Mouse (Mus musculus) embryonic fibroblast, embryonic 13.5 days (primary cell): ENCODE measurements at regions not wholly inside any gene's neighbourhood (a gene's known extent, or its start where the extent isn't known, plus 50 kb on each side); places are given as distances from the start of the nearest gene placed in this dataset.

Source experiments
- H3K27ac ChIP-seq: 2 replicates; pipeline ENCODE4 v1.5.1; 2012; ENCODE audit warnings: low read length, control low read depth, inconsistent platforms; ENCODE audit not compliant: insufficient read depth
- H3K4me1 ChIP-seq: 2 replicates; pipeline ENCODE4 v1.6.1; 2011; ENCODE audit warnings: low read length; ENCODE audit not compliant: control insufficient read depth, insufficient read depth
- H3K4me3 ChIP-seq: 2 replicates; pipeline ENCODE4 v1.5.1; 2011; ENCODE audit warnings: mild to moderate bottlenecking, control low read depth, low read length; ENCODE audit not compliant: insufficient read depth
- CTCF ChIP-seq: IDR thresholded peaks from 2 replicates; pipeline ENCODE4 v1.5.1; 2011; ENCODE audit warnings: mild to moderate bottlenecking, control low read depth, low read length, moderate library complexity, borderline replicate concordance; ENCODE audit not compliant: insufficient read depth
- POLR2A ChIP-seq: IDR thresholded peaks from 2 replicates; pipeline ENCODE4 v1.6.1; 2011; ENCODE audit warnings: low read depth, mild to moderate bottlenecking, control low read depth, low read length, moderate library complexity

DNA sequence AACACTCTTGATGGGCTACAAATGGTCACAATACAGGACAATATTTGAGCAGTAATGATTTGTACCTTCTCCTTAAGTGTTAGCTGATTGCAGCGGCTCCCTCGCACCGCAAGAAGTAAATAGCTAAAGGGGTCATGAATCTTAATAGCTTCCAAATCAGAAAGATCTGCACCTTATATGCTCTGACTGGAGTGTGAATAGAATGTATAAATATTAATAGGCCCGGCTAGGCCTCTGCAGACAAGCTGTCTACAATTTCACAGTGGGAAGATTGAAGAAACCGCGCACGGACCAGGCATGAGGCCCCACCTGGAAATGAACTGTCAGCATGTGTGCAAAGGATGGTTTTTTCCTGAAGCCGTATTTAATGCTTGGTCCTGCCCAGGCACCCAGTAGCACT, 333.0 kb downstream of the Atp23 start:
- H3K4me3 ChIP-seq = no peak overlapping the region
- H3K27ac ChIP-seq = no peak overlapping the region
- no peaks in the 10 kb centered on the region for H3K4me1 ChIP-seq
- TF ChIP-seq CTCF (no peak), POLR2A (no peak)

DNA sequence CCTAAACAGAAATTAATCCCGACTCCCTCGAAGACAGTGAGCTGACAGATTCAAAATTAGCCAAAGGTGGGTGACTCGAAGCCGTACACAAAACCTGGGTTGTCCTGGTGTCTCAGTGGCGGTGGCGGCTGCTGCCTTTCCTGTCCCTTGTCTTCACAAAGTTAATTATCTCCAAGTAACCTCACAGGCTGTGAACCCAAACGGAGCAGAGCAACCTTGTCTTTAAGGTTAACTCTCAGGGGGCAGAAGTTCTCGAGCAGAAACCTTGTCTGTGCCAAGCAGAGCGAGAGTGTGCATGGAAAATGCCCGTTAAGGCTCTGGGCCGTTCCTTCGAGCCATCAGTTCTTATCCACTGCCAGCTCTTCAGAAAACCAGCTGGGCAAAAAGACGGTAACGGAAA, 335.8 kb downstream of the Atp23 start:
- H3K4me3 ChIP-seq = no peak overlapping the region
- TF ChIP-seq CTCF (no peak), POLR2A (no peak)
- no peak overlapping the region for H3K27ac ChIP-seq
- no peaks in the 10 kb centered on the region for H3K4me1 ChIP-seq

DNA sequence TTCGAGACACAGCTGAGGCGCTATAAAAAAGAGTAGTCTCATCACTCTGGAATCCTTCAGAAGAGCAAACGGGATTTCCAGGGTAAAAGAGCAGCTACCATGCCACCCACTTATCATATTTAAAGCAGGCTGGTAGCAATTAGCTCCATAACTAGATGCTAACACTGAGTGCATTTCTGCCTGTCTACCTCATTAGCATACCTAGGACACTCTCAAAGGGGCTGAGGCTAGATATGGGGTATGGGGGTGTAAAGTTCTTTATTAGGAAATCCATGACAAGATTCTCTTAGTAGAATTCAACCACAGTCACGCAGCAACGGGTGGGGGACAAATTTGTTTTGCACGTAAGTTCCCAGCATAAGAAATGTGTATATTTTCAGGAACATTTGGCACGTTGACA, 346.1 kb downstream of the Atp23 start:
- no peak for TF ChIP-seq POLR2A
- TF ChIP-seq CTCF = no peak
- no peak overlapping the region for H3K4me3 ChIP-seq
- no peak overlapping the region for H3K27ac ChIP-seq
- H3K4me1 ChIP-seq = no peaks in the 10 kb centered on the region

DNA sequence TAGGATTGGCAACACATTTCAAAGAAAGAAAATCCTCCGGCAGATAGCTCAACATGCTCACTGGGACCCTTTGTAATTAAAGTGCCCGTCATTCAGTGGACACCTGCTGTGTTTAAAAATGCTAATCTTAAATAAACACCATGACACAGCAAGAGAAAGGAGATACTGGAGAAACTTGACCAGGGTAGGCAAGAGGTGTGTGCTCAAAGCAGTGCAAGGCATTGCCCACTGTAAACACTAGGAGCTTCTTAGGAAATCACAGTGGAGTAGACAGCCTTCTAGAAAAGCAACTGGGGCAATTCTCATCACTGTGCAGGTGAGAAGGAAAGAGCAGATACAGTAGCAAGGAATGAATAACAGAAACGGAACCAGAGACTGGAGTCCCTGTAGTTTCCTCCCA, 369.2 kb downstream of the Atp23 start:
- H3K4me1 ChIP-seq = no peaks in the 10 kb centered on the region
- H3K4me3 ChIP-seq = no peak overlapping the region
- TF ChIP-seq CTCF (no peak), POLR2A (no peak)
- no peak overlapping the region for H3K27ac ChIP-seq

DNA sequence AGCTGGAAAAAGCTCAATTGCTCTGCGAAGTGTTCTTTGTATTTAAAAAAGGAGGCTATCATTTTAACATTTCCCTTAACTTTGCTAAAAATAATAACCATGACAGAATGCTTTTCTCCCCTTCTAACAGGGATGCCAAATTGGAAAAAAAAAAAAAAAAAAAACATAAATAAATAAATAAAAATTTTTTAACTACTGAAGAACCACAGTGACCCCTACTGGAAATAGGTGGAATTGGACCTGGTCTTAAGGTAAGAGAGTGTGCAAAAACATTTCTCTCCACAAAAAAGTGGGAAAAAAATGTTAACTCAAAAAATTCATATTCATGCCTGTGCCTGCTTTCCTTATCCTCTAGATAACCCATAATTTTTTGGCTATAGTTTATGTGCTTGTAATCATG, 369.8 kb downstream of the Atp23 start:
- no peak overlapping the region for H3K27ac ChIP-seq
- TF ChIP-seq CTCF (no peak), POLR2A (no peak)
- H3K4me1 ChIP-seq = no peaks in the 10 kb centered on the region
- no peak overlapping the region for H3K4me3 ChIP-seq

DNA sequence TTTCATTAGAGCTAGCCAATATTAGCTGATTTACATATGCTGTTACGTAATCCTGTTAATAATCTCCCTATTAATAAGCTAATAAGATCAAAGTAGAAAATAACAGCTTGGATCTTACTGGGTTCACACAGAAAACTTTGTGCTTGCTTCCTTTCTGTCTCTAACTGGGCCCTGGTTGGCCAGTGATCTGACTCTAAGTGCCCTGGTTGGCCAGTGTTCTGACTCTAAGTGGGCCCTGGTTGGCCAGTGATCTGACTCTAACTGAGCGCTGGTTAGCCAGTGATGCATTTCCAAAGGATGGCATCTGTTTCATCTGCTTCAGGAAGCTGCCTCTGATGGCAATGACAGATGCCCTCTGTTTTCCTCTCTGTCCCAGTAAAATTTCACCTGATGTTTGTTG, 372.4 kb downstream of the Atp23 start:
- TF ChIP-seq CTCF (no peak), POLR2A (no peak)
- H3K4me1 ChIP-seq = no peaks in the 10 kb centered on the region
- H3K4me3 ChIP-seq = no peak overlapping the region
- no peak overlapping the region for H3K27ac ChIP-seq

DNA sequence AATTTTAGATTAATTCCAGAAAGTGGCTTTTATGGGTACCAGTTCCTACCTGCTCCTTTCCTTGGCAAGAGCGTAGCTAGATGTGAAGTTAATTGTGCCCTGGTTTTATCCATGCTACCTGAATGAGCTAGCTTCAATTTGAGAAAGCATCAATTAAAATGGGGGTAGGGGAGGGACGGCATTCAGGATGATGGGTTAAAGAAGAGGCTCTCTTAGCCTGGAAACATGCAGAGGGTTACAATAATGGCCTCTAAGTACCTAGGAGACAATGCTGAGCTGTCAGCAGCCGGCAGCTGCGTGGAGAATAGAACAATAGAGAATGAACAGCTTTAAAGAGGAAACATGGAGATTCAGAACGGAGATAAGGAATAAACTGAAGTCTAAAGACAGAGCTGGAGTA, 375.0 kb downstream of the Atp23 start:
- H3K4me3 ChIP-seq = no peak overlapping the region
- H3K27ac ChIP-seq = no peak overlapping the region
- peaks cover 8% of the 10 kb centered on the region for H3K4me1 ChIP-seq
- no peak for TF ChIP-seq CTCF
- no peak for TF ChIP-seq POLR2A

DNA sequence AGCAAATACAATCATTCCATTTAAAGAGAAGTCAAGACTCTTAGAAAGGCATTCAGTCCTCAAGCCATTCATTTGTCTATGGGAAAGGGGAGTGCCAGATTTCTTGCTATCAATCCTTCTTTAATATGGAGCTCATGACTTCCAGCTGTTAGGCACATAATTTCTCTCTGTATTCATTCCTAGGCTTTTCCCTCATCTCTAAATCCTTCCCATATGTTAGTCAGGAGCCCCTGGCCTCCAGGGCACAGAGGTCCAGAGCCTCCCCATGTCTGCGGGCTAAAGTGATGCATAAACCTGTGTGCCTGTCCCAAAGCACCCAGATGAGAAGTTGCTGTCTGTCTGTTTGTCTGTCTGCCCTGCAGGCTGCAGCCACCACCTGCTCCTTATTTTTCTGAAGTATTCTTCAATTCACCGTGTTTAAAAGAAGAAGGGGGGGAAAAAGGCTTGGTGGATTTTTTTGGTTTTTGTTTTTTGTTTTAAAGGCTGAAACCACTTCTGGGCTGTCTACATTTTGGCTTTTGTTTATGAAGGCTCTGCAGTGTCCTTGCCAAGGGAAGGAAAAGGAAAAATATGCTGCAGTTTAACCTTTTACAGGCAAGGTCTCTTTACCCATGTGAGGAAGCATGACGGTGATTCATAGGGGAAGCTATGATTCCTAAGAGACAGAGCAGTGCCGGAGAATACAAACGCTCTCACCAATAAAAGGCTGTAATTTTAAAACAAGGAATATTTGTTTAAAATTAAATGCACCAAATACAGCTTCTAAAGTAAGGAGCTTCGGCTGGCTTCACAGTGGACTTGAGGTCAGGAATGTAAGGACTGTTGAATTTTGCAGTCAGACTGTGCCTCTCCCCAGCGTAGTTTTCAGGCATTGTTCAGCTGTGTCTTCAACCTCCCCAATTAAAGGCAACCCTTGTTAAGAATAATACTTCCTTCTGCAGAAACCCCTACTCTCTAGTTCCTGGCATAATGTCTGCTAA, 379.0 kb downstream of the Atp23 start:
- Histone ChIP-seq H3K4me3 (no peak overlapping the region), H3K27ac (peak overlapping the region; percentile 90), H3K4me1 (peaks cover 17% of the 10 kb centered on the region)
- TF ChIP-seq POLR2A (no peak), CTCF (no peak)

DNA sequence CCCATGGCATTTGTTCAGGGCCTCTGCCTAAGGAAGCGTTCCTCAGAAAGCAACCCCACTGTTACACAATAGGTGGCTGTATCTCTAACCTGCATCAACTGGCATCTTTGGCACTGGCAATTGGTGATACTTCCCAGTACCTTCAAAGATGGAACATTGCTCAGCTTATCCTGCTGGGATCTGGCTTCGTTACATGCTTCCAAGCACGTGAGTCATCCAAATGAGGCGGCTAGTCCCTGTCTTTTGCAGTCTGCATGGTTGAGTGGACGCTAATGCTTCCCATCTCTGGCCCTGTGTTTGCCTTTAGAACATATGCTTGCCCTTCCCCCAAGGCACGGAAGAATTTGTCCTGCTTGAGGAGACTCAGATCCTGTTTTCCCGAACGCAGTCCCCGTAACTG, 380.2 kb downstream of the Atp23 start:
- TF ChIP-seq POLR2A (no peak), CTCF (no peak)
- Histone ChIP-seq H3K4me3 (no peak overlapping the region), H3K4me1 (peaks cover 17% of the 10 kb centered on the region), H3K27ac (peak overlapping the region; percentile 90)

DNA sequence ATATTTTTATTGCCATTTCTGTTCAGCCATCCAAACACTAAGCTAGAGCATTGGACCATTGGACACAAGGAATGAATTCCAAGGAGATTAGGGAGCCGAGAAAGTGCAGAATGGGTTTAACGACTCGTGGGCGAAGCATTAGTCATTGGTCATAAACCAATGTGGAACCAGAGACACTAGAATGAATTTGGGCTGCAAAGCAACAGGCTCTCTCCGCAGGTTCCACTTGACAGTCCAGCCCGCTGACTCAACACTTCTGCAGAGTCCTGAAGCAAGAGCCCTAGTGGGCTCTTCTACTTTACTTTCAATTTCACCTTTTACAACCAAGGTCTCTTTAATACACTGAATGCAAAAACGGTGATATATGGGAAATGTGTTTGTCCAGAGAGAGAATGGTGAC, 388.0 kb downstream of the Atp23 start:
- TF ChIP-seq CTCF = no peak

DNA sequence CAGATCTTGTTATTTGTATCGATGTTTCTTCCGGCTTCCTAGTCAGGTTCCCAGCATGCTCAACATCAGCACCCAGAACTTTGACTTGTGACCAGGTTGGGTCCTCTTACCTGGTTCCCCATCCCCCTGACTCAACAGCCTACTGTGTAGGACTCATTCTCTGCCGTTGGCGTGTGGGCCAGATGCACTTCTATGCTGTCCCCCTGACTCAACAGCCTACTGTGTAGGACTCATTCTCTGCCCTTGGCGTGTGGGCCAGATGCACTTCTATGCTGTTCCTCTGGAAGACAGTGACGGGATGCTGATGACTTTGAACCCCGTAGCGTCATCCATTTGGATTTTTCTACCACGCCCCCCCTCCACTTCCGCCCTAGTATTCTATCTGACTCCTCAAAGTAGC, 389.6 kb downstream of the Atp23 start:
- Histone ChIP-seq H3K27ac (no peak overlapping the region), H3K4me3 (no peak overlapping the region), H3K4me1 (0 out of 2 replicates have a peak, but pooled peaks cover 2% of the 10 kb centered on the region)
- no peak for TF ChIP-seq POLR2A
- no peak for TF ChIP-seq CTCF

More for the DNA sequence above, 388.0 kb downstream of the Atp23 start:
- Histone ChIP-seq H3K27ac (no peak overlapping the region), H3K4me3 (no peak overlapping the region), H3K4me1 (0 out of 2 replicates have a peak, but pooled peaks cover 2% of the 10 kb centered on the region)
